Mouse (Mus musculus): ENCODE results near the gene Ceacam10.
A peak's percentile ranks its signal among the peaks of the same experiment; 100 is the strongest.
"Not testable (repeated sequence)": the region's sequence is repeated elsewhere in the genome, so short reads cannot be mapped to it uniquely, and the experiment has no call there.

The Ceacam10 gene

GRCm38 (mm10) chr7:24776918-24777317, at the start of gene Ceacam10:
Gene Ceacam10, plus strand, starts transcription at chr7:24777206.
- not testable (repeated sequence) for DNase-seq (ENCODE audit: low spot score)

GRCm38 (mm10) chr7:24735970-24736670, 40.9 kb upstream of the Ceacam10 start:
- no peak for DNase-seq (ENCODE audit: low spot score)

GRCm38 (mm10) chr7:24750695-24751094, 26.3 kb upstream of the Ceacam10 start:
- no peak for DNase-seq (ENCODE audit: low spot score)

GRCm38 (mm10) chr7:24751610-24752009, 25.4 kb upstream of the Ceacam10 start:
- no peak for DNase-seq (ENCODE audit: low spot score)

GRCm38 (mm10) chr7:24753476-24753875, 23.5 kb upstream of the Ceacam10 start:
- no peak for DNase-seq (ENCODE audit: low spot score)

GRCm38 (mm10) chr7:24758520-24758919, 18.5 kb upstream of the Ceacam10 start:
- DNase-seq (ENCODE audit: low spot score), result no peak

- no peak for DNase-seq (ENCODE audit: low spot score)
These were observed 16.8 kb upstream of the Ceacam10 start, which contains the start of gene Cd177 for GRCm38 (mm10) chr7:24760211-24760610. Gene Cd177, minus strand, starts transcription at chr7:24760311.

- no peak for DNase-seq (ENCODE audit: low spot score)
These were observed 15.8 kb upstream of the Ceacam10 start for GRCm38 (mm10) chr7:24761161-24761560.

- DNase-seq (ENCODE audit: low spot score), result no peak
These were observed 14.4 kb upstream of the Ceacam10 start for GRCm38 (mm10) chr7:24762574-24762973.

- DNase-seq (ENCODE audit: low spot score), result no peak
These were observed 5.6 kb upstream of the Ceacam10 start for GRCm38 (mm10) chr7:24771361-24771760.

GRCm38 (mm10) chr7:24773942-24774535, 3.0 kb upstream of the Ceacam10 start:
- DNase-seq (ENCODE audit: low spot score), result no peak

GRCm38 (mm10) chr7:24776145-24776544, 861 bp upstream of the Ceacam10 start:
- no peak for DNase-seq (ENCODE audit: low spot score)

GRCm38 (mm10) chr7:24797918-24798317, 20.9 kb downstream of the Ceacam10 start:
- DNase-seq (ENCODE audit: low spot score), result no peak

- no peak for DNase-seq (ENCODE audit: low spot score)
These were observed 25.3 kb downstream of the Ceacam10 start for GRCm38 (mm10) chr7:24802149-24802767.

GRCm38 (mm10) chr7:24804826-24805225, 27.8 kb downstream of the Ceacam10 start:
- no peak for DNase-seq (ENCODE audit: low spot score)

GRCm38 (mm10) chr7:24809041-24809440, 32.0 kb downstream of the Ceacam10 start:
- no peak for DNase-seq (ENCODE audit: low spot score)

GRCm38 (mm10) chr7:24817502-24817901, 40.5 kb downstream of the Ceacam10 start:
- peak; percentile 73 for DNase-seq (ENCODE audit: low spot score)

GRCm38 (mm10) chr7:24824452-24824851, 47.4 kb downstream of the Ceacam10 start:
- no peak for DNase-seq (ENCODE audit: low spot score)

- no peak for DNase-seq (ENCODE audit: low spot score)
These were observed 50.2 kb downstream of the Ceacam10 start for GRCm38 (mm10) chr7:24827181-24827580.

All from lung, postnatal 25 days (tissue).